Mouse (Mus musculus) inflammation-experienced regulatory T-cells, adult 16 weeks (primary cell): ENCODE data around the gene Tfpt. TPM values are rescaled to one million over a fixed set of nuclear protein-coding genes. Genes with fewer than 3 reads are reported as not detected.

ENCODE experiments used
- polyA plus RNA-seq: library from polyadenylated mRNA; unstranded; fragments of 100-300 nt; shearing (Covaris generic); gene quantifications from one replicate; pipeline ENCODE4 v1.2.1, GENCODE M21; 2017

Tfpt gene
- 51.7 TPM for polyA plus RNA-seq

DNA sequence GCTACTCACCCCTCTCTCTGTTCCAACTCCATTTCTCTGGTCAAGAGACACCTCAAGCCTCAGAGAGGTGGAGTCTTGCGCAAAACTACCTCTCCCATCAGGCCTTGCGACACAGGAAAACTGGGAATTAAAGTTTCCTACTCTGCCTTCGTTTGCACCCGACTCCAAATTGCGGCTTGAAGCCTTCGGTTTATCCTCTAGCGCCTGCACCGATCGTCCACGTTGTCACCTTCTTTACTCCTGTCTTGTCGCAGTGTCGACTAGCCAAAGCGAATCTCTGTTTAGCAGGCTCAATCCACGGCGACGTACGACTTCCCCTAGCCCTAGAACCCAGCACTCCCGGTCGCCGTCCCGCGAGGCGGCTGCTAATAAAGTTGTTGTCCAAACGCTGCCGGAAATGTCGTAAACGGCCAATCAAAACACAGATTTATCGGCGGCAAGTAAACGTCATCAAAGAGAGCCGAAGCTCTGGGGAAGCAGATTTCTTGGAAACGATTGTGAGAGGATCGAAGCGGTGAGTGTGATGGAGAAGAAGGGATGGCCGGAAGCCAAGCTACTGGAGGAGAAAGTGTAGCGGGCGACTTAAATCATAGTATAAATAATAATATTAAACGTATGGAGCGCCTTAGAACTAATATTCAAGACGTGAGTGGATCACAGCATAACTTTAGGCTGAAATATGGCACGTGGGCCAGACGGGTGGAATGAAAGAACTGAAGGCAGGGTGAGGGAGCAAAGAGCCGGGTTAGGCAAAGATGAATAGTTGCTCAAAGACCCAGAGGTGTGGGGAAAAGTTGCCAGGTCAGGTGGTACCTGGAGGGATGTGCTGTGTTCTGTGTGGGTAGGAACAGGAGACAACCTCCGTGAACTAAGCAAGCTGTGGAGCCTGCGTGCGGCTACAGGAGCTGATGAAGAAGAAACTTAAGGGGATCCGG lies at the start of gene Tfpt, which contains the start of gene Prpf31:
Gene Tfpt (minus strand): TSS at position 387 of the 935 bp plus-strand sequence.
Gene Prpf31 (plus strand): TSS at position 443 of the 935 bp plus-strand sequence.

DNA sequence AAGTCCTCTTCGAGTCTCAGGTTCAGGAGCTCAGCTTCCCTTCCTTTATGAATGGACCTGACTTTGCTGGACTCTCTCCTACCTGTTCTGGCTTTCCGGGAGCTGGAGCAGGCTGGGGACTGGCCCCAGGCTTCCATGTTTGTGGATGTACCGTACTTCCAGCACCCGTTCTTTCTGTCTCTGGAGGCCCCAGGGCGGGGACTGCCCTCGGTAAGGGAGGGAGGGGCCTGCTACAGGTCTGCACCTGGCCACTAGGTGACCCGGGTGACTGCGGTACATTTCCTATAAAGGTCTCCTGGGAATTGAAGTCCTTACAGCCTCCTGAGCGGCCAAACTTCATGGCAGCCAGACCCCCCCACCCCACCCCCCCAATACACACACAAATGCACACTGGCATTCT lies 47.6 kb upstream of the Tfpt start, which contains the start of gene Tmc4:
Gene Tmc4 (minus strand): TSS at position 212 of the 400 bp plus-strand sequence.

DNA sequence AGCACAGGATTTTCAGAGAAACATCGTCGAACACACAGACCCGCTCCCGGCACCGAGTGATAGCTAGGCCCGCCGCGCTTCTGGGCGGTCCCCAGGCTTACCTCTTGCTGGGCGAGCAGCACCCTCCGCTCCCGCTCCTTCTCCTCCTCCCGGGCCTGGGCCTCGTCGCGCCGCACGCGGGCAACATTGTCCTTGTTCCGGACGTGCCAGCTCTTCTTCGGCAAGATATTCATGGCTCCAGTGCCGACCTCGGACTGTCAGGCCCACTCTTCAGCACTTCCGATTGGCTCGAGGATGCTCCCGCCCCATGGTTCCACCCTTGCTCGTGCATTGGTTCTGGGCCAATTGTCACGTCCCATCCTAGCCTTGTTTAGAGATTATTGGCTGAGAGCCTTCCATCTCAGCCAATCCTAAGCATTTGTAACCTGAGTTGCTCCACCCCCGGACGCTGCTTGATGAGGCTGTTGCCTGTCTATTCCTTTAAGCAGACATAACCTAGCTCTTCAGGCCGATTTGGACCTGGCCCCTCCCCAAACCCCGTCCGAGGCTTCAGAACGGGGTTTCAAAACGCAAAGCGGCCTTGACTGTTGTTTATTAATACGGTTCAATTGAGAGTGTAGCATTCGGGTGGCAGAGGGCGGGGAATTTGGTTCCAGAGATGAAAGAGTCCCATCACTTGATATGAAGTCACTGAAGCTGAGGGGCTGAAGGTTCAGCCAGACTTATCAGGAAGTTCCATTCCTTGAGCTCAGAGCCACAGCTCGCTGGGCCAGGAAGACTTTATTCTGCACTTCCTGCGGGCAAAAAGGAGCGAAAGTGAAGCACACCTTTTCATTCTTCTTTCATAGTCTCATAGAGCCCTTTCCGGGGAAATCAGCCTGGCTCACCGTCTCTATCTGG lies 35.7 kb upstream of the Tfpt start, which contains the start of gene Leng1:
Gene Leng1 (minus strand): TSS at position 626 of the 900 bp plus-strand sequence.

DNA sequence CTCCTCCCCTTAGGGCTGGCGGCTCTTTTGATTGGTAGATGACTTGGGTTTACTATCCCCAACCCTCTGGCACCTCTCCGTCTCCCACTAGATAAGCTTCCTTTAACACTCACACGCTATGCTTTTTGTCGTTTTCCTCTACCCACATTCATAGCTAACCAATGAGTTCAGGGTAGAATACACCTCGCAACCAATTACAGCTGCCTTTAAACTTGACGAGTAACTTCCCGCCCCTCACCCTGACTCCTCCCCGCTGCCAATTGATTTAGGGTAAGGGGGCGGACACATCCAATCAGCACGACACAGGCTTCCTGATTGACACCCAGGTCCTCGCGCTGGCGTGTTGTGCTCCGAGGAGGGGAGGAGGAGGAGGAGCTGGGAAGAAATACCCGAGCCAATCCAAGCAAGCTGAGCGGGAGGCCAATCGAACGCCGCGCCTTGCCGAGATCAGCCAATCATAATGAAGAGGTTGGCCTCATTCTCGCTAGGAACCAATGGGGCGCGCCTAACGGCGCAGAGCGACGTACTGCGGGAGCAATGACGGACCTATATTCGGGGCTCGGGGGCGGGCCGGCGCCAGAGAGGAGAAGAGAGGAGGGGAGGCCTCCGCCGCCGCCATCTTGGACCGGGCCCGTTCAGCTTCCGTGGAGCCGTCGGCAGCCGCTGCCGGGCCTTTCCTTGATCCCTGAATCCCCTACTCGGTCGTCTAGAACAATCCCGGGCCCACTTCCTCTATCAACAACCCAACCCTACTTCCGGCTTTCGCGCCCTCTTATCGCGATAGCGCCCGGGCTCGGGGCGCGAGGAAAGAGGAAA lies 15.2 kb upstream of the Tfpt start, which contains the start of gene Cnot3:
Gene Cnot3 (plus strand): TSS at position 597 of the 816 bp plus-strand sequence.

DNA sequence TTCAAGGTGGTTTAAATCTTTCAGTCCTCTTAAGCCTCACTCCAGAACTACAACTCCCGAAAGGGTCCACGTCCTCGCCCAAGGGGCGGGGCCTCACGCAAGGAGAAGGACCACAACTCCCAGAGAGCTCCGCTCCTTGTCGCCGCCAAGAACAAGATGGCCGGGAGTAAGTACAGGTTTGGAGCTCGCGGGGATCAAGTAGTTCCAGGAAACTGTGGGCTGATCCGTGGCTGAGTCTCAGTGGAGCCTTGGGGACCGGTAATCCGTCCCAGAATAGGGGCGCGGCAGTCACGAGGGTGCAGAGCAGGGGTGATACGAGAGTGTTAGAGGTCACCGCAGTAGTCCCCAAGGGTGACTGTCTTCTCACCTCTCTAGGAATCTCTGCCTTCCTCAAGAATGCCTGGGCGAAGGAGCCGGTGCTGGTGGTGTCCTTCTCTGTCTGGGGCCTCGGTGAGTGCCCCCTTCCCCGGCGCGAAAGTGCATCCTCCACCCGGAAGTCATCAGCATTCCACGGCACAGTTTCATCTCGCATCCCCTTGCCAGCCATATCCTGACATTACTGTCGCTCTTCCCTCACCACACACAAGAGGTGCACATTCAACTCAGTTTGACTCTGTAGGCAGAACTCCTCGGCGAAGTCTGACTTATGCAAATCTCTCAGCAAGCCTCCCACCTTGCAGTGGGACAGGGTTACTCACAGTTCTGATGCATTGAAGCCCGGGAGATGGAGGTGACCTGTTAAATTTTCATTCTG lies 12.3 kb downstream of the Tfpt start, which contains the start of gene Ndufa3:
Gene Ndufa3 (plus strand): TSS at position 132 of the 754 bp plus-strand sequence.

DNA sequence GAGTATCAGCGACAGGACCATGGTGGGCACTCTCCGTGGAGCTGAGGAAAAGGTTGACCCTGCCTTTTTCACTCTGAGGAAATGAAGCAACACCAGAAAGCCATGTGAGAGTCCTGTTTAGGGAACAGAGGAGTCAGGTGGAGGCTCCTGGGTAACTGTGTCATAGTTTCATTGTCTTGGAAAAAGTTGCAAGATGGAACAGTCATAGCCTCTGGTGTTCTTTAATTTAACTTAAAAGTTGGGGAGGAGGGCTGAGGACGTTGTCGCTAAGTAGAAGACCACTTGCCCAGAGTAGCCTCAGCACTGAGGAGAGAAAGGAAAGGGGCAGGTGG lies 13.7 kb downstream of the Tfpt start, which contains the start of gene Oscar:
Gene Oscar (minus strand): TSS at position 101 of the 332 bp plus-strand sequence.

Other genes starting within 250 kb of the Tfpt start
- not detected for gene Cacng8, start 239.2 kb downstream of the Tfpt start, polyA plus RNA-seq
- not detected for gene Cacng6, start 205.7 kb downstream of the Tfpt start, polyA plus RNA-seq
- gene Tarm1, start 127.3 kb downstream of the Tfpt start, polyA plus RNA-seq, result not detected
- gene Oscar, start 13.8 kb downstream of the Tfpt start, polyA plus RNA-seq, result not detected
- gene Ndufa3, start 12.6 kb downstream of the Tfpt start, polyA plus RNA-seq, result 501 TPM
- gene Prpf31, start 56 bp upstream of the Tfpt start, polyA plus RNA-seq, result 96.5 TPM
- 110 TPM for gene Cnot3, start 15.3 kb upstream of the Tfpt start, polyA plus RNA-seq
- gene Leng1, start 35.9 kb upstream of the Tfpt start, polyA plus RNA-seq, result 29.2 TPM
- gene Tmc4, start 47.6 kb upstream of the Tfpt start, polyA plus RNA-seq, result 4.6 TPM
- 20.6 TPM for gene Tsen34, start 62.9 kb upstream of the Tfpt start, polyA plus RNA-seq
- gene Mboat7, start 63.6 kb upstream of the Tfpt start, polyA plus RNA-seq, result 79.1 TPM
- 1,712 TPM for gene Rps9, start 74.1 kb upstream of the Tfpt start, polyA plus RNA-seq
- 1.7 TPM for gene Pirb, start 90.5 kb upstream of the Tfpt start, polyA plus RNA-seq
- gene Gm15448, start 195.8 kb upstream of the Tfpt start, polyA plus RNA-seq, result not detected
- gene Pira2, start 215.1 kb upstream of the Tfpt start, polyA plus RNA-seq, result 0.62 TPM